Mouse (Mus musculus) heart, adult 2 months (tissue): Measurements from ENCODE around the gene Dguok. TPM values are rescaled to one million over a fixed set of nuclear protein-coding genes. Genes with fewer than 3 reads are reported as not detected.

ENCODE experiments used
- DNase-seq, 2 experiments: peaks; one replicate each; pipeline ENCODE4 v3.0.0; 2021
- H3K27ac ChIP-seq: fragments of 200-600 bp; 2 replicates; pipeline ENCODE4 v1.8.1; 2022
- H3K27me3 ChIP-seq: fragments of 200-500 bp; 2 replicates; pipeline ENCODE4 v1.6.1; 2012; ENCODE audit warnings: mild to moderate bottlenecking, low read length, inconsistent platforms, mixed read lengths; ENCODE audit not compliant: control insufficient read depth, insufficient read depth
- H3K36me3 ChIP-seq: fragments of 200-500 bp; 2 replicates; pipeline ENCODE4 v1.6.1; 2012; ENCODE audit warnings: low read length, inconsistent platforms; ENCODE audit not compliant: control insufficient read depth, insufficient read depth
- H3K4me1 ChIP-seq: fragments of 200-500 bp; 2 replicates; pipeline ENCODE4 v1.6.1; 2011; ENCODE audit warnings: low read length; ENCODE audit not compliant: control insufficient read depth, insufficient read depth
- H3K4me3 ChIP-seq: fragments of 200-600 bp; 2 replicates; pipeline ENCODE4 v1.8.1; 2022
- H3K79me2 ChIP-seq: fragments of 200-500 bp; replicated peaks from 2 replicates; pipeline ENCODE4 v1.6.1; 2012; ENCODE audit warnings: mild to moderate bottlenecking, inconsistent platforms, low read length, moderate library complexity, mixed read lengths; ENCODE audit not compliant: control insufficient read depth, insufficient read depth
- H3K9ac ChIP-seq: fragments of 200-500 bp; 2 replicates; pipeline ENCODE4 v1.6.1; 2012; ENCODE audit warnings: low read depth, mild to moderate bottlenecking, control low read depth, inconsistent platforms, low read length, mixed read lengths
- CTCF ChIP-seq: fragments of 200-600 bp; IDR thresholded peaks from 2 replicates; pipeline ENCODE4 v1.8.1; 2022; ENCODE audit warnings: antibody characterized with exemption, mild to moderate bottlenecking, moderate library complexity
- EP300 ChIP-seq: fragments of 200-500 bp; IDR thresholded peaks from 2 replicates; pipeline ENCODE4 v1.6.1; 2011; ENCODE audit warnings: low read depth, low read length, control low read depth; ENCODE audit not compliant: insufficient read depth
- POLR2A ChIP-seq: fragments of 200-500 bp; IDR thresholded peaks from 2 replicates; pipeline ENCODE4 v1.6.1; 2011; ENCODE audit warnings: mild to moderate bottlenecking, low read depth, low read length, control low read depth; ENCODE audit not compliant: insufficient read depth
- whole genome bisulfite sequencing: fragments of 180-500 bp; shearing (Covaris S2); methylation state at CpG from one replicate; pipeline ENCODE4 v1.1.7; 2018; 5-methylcytosine and 5-hydroxymethylcytosine counted together
- intact Hi-C: fragments of 180-260 bp; cut with DNase I; formaldehyde crosslinking; loops from one replicate; pipeline ENCODE4 v1.15.1; 2025
- polyA plus RNA-seq: library from polyadenylated mRNA; depleted of rRNA; stranded (reverse); fragments of >200 nt; gene quantifications from 2 replicates; pipeline ENCODE4 v1.2.3, GENCODE M21; 2012
- total RNA-seq, 2 experiments: library from RNA; stranded (reverse); gene quantifications; 2 replicates each; pipeline ENCODE4 v1.2.3; 2021

Gene Dguok
- total and polyA plus RNA-seq, 3 experiments: 32.4 to 48.1 (median 33.7) TPM

- Histone ChIP-seq H3K36me3 (no peaks in the 10 kb centered on the region), H3K27me3 (no peaks in the 10 kb centered on the region), H3K4me1 (peaks cover 4% of the 10 kb centered on the region), H3K4me3 (no peak overlapping the region), H3K27ac (no peak overlapping the region), H3K79me2 (no peaks in the 10 kb centered on the region), H3K9ac (no peak overlapping the region)
- WGBS: 71% methylated on average over 4 of the region's 4 CpGs
- TF ChIP-seq POLR2A (no peak), CTCF (peak; percentile 54)
- intact Hi-C loops: no loop called here
- no peak for DNase-seq
Measured at GRCm38 (mm10) chr6:83478217-83478616, 28.6 kb downstream of the Dguok start.

DNA sequence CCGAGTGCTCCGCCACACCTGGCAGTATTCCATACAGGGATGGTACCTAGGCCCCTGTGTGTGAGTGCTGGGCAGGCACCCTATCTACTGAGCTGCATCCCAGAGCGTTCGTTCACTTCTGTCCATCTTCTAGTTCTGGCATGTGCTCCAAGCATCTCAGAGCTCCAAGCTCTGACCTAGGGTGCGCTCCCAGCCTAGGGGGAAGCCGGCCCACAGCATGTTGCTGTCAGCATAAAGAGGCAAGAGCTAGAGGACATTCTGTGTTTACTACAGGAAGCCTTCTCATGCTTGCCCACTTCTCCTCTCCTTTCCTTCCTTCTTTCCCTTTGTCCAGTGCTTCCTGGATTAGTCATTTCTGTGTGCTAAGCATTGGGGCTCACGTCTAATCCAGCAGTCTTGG lies 31.3 kb downstream of the Dguok start:
- Histone ChIP-seq H3K4me3 (no peak overlapping the region), H3K79me2 (no peaks in the 10 kb centered on the region), H3K4me1 (peaks cover 6% of the 10 kb centered on the region), H3K36me3 (peaks cover 2% of the 10 kb centered on the region; the same call in 1 of the 2 replicates), H3K27me3 (no peaks in the 10 kb centered on the region), H3K9ac (no peak overlapping the region), H3K27ac (no peak overlapping the region)
- no peak for TF ChIP-seq POLR2A
- TF ChIP-seq CTCF: no peak
- TF ChIP-seq EP300: no peak
- WGBS: 57% methylated on average over 7 of the region's 7 CpGs
- intact Hi-C loops: loop anchor here (2.0 kb wide), 1 partner anchor 33 kb away; no protein-coding TSS in a partner anchor
- peak in 1 of 2 experiments; percentile 34 for DNase-seq

DNA sequence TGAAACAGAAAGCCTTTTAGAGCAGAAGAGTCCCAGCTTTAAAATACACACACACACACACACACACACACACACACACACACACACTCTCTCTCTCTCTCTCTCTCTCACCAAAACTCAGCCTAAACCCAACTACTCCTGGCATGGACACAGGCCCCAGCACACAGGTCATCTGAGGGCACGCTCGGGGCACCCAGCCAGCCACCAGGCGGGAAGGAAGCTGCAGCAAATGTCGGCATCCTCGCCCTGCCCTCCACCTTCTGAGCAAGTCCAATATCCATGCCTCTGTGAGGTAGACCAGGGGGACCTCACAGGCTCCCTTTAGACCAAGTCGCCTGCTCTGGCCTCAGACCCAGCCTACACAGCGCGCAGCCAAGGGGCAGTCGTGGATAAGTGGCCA lies 33.5 kb downstream of the Dguok start:
- Histone ChIP-seq H3K79me2 (no peaks in the 10 kb centered on the region), H3K4me3 (no peak overlapping the region), H3K4me1 (peaks cover 6% of the 10 kb centered on the region), H3K27me3 (no peaks in the 10 kb centered on the region), H3K36me3 (peaks cover 2% of the 10 kb centered on the region; the same call in 1 of the 2 replicates), H3K9ac (0 out of 2 replicates have a peak overlapping the region, but pooled peaks have one; percentile 8), H3K27ac (no peak overlapping the region)
- TF ChIP-seq CTCF (no peak), POLR2A (no peak), EP300 (0 out of 2 replicates have a peak, but pooled peaks have one; percentile 36)
- peak; percentile 75 to 79 for DNase-seq
- 24% methylated on average over 9 of the region's 9 CpGs for WGBS
- intact Hi-C loops: no loop called here

DNA sequence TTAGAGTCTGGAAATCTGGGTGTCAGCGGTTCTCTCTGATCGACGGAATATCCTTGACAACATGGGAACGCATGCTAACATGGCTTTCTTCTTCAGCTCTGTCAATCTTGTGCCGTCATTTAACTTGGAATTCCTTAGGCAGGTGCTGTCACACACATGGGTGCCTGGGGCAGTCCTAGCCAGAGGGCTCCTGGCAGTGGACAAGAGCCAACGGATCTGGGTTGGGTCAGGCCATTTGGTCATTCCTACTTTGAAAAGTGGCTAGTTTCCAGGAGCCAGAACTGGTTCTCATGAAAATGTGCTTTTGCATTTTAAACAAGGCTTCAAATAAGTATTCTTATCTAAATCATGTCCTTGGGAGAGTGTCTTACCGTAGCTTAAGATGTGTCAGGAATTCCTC lies 35.0 kb downstream of the Dguok start:
- Histone ChIP-seq H3K4me3 (no peak overlapping the region), H3K27ac (no peak overlapping the region), H3K36me3 (peaks cover 2% of the 10 kb centered on the region; the same call in 1 of the 2 replicates), H3K9ac (no peak overlapping the region), H3K79me2 (no peaks in the 10 kb centered on the region), H3K27me3 (no peaks in the 10 kb centered on the region), H3K4me1 (peaks cover 6% of the 10 kb centered on the region)
- TF ChIP-seq CTCF: no peak
- TF ChIP-seq POLR2A: no peak
- no peak for TF ChIP-seq EP300
- intact Hi-C loops: no loop called here
- WGBS: 87% methylated on average over 7 of the region's 7 CpGs
- no peak for DNase-seq

DNA sequence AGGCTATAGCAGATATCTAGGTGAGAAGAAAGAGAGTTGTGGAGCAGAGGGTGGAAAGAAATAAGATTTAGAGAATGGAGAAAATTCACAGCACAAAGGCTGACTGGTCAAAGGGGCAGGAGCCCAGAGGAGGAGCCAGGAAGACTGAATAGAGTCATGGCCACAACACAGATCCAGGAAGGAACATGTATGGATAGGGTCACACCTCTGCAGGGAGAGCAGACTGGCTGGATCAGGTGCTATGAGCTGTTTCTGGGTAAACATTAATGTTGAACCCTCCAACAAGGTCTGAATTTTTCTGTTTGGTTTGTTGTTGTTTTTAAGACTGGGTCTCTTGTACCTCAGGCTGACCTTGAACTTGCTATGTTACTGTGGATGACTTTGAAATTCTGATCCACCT lies 42.8 kb downstream of the Dguok start:
- Histone ChIP-seq H3K9ac (no peak overlapping the region), H3K27ac (no peak overlapping the region), H3K4me1 (no peaks in the 10 kb centered on the region), H3K27me3 (no peaks in the 10 kb centered on the region), H3K79me2 (no peaks in the 10 kb centered on the region), H3K36me3 (no peaks in the 10 kb centered on the region), H3K4me3 (no peak overlapping the region)
- no peak for DNase-seq
- no peak for TF ChIP-seq CTCF
- no peak for TF ChIP-seq POLR2A
- no peak for TF ChIP-seq EP300
- intact Hi-C loops: no loop called here

DNA sequence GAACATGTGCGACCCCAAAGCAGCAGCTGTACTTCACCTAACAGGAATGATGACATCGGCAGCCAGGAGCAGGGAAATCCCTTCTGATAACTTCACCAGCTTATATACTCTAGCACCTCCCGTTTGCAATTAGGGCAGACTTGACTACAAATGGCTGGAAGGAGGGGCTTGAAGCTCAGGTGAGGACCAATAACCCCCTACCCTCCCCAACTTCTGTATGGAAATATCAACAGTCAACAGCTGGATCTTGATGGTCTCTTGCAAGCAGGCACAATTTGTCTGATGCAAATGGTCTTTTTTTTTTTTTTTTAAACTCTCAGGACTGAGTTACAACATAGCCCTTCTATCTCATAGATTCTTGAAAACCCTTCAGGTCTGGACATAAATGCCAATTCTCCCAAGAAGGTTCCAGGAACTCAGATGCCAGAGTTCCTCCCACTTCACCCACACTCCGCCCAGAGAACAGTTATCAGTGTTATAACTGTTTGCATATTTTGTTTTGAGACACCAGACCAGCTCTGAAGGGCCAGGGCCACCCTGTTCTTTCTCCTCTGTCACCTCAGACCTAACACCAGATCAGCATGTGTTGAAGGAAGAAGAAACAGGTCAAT lies 47.6 kb downstream of the Dguok start, which contains the start of gene Tet3:
Gene Tet3 (minus strand): TSS at position 51 of the 611 bp plus-strand sequence.
- H3K79me2 ChIP-seq: no peaks in the 10 kb centered on the region
- intact Hi-C loops: loop anchor here (5.0 kb wide), 1 partner anchor 102 kb away; no protein-coding TSS in a partner anchor
- H3K27me3 ChIP-seq: no peaks in the 10 kb centered on the region
- TF ChIP-seq POLR2A: no peak
- TF ChIP-seq CTCF: no peak
- TF ChIP-seq EP300: no peak
- no peak for DNase-seq
- H3K36me3 ChIP-seq: no peaks in the 10 kb centered on the region
- 50% methylated on average over 4 of the region's 4 CpGs for WGBS
- H3K4me1 ChIP-seq: peaks cover 6% of the 10 kb centered on the region
- no peak within 1 kb of the TSS for H3K4me3 ChIP-seq
- H3K9ac ChIP-seq: no peak within 1 kb of the TSS
- no peak within 1 kb of the TSS for H3K27ac ChIP-seq
